Mouse (Mus musculus): Measurements from ENCODE around the gene Mtmr6. TPM values are rescaled to one million over a fixed set of nuclear protein-coding genes. Genes with fewer than 3 reads are reported as not detected.

Gene Mtmr6
- 8.0 and 9.5 TPM in 2 replicates for polyA plus RNA-seq (2012; rRNA removed)

GRCm38 (mm10) chr14:60264990-60265876 lies at the start of gene Mtmr6:
Mtmr6 (plus strand) TSS chr14:60265228.

GRCm38 (mm10) chr14:60251281-60252003 lies 13.6 kb upstream of the Mtmr6 start, which contains the start of the genes Nupl1 and Gm49336:
Nupl1 (minus strand) TSS chr14:60251431.
Gm49336 (minus strand) TSS chr14:60251507.

Other genes with a start within 250 kb of the Mtmr6 start
- 0.52 and 0.75 TPM in 2 replicates for gene Atp8a2, start 68.0 kb upstream of the Mtmr6 start, polyA plus RNA-seq (2012; rRNA removed)
- 0.01 TPM in 2 replicates for gene Nupl1, start 13.8 kb upstream of the Mtmr6 start, polyA plus RNA-seq (2012; rRNA removed)
- gene Gm49336, start 13.7 kb upstream of the Mtmr6 start, polyA plus RNA-seq (2012; rRNA removed), result 19.9 and 24.8 TPM in 2 replicates
- gene Amer2, start 108.0 kb downstream of the Mtmr6 start, polyA plus RNA-seq (2012; rRNA removed), result 0.14 and 0.17 TPM in 2 replicates

All from liver, embryonic 14 days (tissue).